Mouse (Mus musculus) embryonic facial prominence, embryonic 15.5 days (tissue): Measurements from ENCODE around the gene Psap. TPM values are rescaled to one million over a fixed set of nuclear protein-coding genes. Genes with fewer than 3 reads are reported as not detected.
A peak's percentile ranks its signal among the peaks of the same experiment; 100 is the strongest.
"Not testable (repeated sequence)": the region's sequence is repeated elsewhere in the genome, so short reads cannot be mapped to it uniquely, and the experiment has no call there.

Experiments used
- ATAC-seq: fragments of 200-750 bp; cut with Nextera tagmentation; 2 replicates; pipeline ENCODE4 v1.8.0; 2017; ENCODE audit warnings: low read depth, moderate TSS enrichment; ENCODE audit not compliant: insufficient number of reproducible peaks, low FRiP score, low TSS enrichment
- H3K27ac ChIP-seq: fragments of 300-500 bp; sonication (generic); replicated peaks from 2 replicates; pipeline ENCODE4 v1.5.1; 2015; ENCODE audit warnings: mild to moderate bottlenecking, inconsistent platforms
- H3K27me3 ChIP-seq: fragments of 300-500 bp; sonication (generic); 2 replicates; pipeline ENCODE4 v1.6.1; 2015; ENCODE audit warnings: inconsistent platforms
- H3K36me3 ChIP-seq: fragments of 300-500 bp; sonication (generic); 2 replicates; pipeline ENCODE4 v1.6.1; 2015; ENCODE audit warnings: mild to moderate bottlenecking, inconsistent platforms
- H3K4me1 ChIP-seq: fragments of 300-500 bp; sonication (generic); 2 replicates; pipeline ENCODE4 v1.6.1; 2015; ENCODE audit warnings: inconsistent platforms
- H3K4me2 ChIP-seq: fragments of 300-500 bp; sonication (generic); replicated peaks from 2 replicates; pipeline ENCODE4 v1.6.1; 2015; ENCODE audit warnings: mild to moderate bottlenecking, inconsistent platforms
- H3K4me3 ChIP-seq: fragments of 300-500 bp; sonication (generic); replicated peaks from 2 replicates; pipeline ENCODE4 v1.5.1; 2015; ENCODE audit warnings: mild to moderate bottlenecking, inconsistent platforms
- H3K9ac ChIP-seq: fragments of 300-500 bp; sonication (generic); 2 replicates; pipeline ENCODE4 v1.6.1; 2015; ENCODE audit warnings: inconsistent platforms
- H3K9me3 ChIP-seq: fragments of 300-500 bp; sonication (generic); replicated peaks from 2 replicates; pipeline ENCODE4 v1.6.1; 2016; ENCODE audit warnings: inconsistent platforms
- WGBS: fragments of 180-500 bp; shearing (Covaris S2); methylation state at CpG from one replicate; pipeline ENCODE4 v1.1.7; 2015; 5-methylcytosine and 5-hydroxymethylcytosine counted together
- polyA plus RNA-seq: library from polyadenylated mRNA; unstranded; fragments of >200 nt; fragmentation: Nextera tagmentation; extraction: Ambion mirVana; gene quantifications from 2 replicates; pipeline ENCODE4 v1.2.1, GENCODE M21; 2015

Gene Psap
- 165 and 167 TPM in 2 replicates for polyA plus RNA-seq

DNA sequence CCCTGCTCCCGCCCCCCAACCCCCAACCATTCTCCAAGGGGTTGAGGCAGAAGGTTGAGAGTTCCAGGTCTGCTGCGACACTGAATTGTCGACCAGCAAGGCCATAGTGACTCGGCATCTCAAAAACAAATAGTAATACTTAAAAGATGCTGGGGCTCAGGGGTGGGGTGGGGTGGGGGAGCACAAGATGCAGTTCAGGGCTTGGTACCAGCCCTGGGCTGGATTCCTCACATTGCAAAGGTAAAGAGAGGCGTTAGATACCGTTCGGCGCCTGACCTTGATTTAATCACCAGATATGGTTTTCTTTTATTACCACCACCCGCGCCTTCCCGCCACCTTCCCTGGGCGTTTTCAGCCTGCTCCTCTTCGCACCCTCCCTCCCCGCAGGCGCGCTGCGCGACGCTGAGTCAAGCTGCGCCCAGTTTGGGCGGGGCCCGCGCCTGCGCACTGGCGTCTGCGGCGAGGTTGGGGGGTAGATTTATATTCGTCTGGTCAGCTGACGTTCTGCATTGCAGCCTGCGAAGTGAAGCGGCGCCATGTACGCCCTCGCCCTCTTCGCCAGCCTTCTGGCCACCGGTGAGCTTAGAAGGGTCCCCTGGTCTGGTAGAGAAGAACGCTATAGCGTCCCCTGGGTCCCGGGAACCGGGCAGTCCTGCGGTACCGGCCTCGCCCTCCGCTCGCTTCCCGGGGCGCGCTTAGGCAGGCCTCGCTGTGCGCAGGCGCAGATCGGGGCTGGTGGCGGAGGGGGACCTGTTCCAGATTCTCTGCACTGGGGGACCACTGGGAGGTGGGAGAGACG is at the start of gene Psap:
TSS of gene Psap (plus strand) at position 421 of the 799 bp plus-strand sequence.
- peak within 1 kb of the TSS; percentile 62 for H3K4me2 ChIP-seq
- WGBS: 3% methylated on average over 54 of the region's 54 CpGs
- peak; percentile 89 for ATAC-seq
- peaks cover 52% of the 10 kb centered on the region for H3K4me1 ChIP-seq
- H3K27me3 ChIP-seq: no peaks in the 10 kb centered on the region
- no peaks in the 10 kb centered on the region for H3K9me3 ChIP-seq
- H3K27ac ChIP-seq: peak within 1 kb of the TSS; percentile 85
- H3K36me3 ChIP-seq: no peaks in the 10 kb centered on the region
- peak within 1 kb of the TSS; percentile 70 for H3K4me3 ChIP-seq
- H3K9ac ChIP-seq: peak within 1 kb of the TSS; percentile 74

DNA sequence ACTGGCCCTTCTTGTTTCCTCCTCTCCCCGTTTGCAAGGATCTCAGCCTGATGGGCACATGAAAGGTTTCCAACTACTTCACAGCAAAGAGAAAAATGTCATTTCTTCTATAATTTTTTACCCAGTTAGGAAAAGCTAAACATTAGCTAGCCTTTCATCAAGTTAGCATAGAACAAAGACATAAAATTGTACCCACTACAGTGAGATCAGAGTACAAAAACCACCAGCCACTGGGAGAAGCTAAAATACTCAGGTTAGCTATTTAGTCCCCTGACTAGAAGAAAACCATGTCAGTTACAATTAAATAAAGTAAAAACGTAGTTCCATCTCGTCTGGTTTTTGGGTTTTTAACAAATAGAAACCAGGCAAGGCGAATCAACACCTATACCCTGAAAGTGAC is 49.8 kb upstream of the Psap start:
- ATAC-seq: no peak
- Histone ChIP-seq H3K9ac (no peak overlapping the region), H3K27ac (no peak overlapping the region), H3K4me3 (no peak overlapping the region), H3K4me1 (peaks cover 7% of the 10 kb centered on the region; the same call in 1 of the 2 replicates), H3K4me2 (no peak overlapping the region), H3K36me3 (no peaks in the 10 kb centered on the region), H3K27me3 (no peaks in the 10 kb centered on the region), H3K9me3 (no peaks in the 10 kb centered on the region)
- WGBS: 50% methylated on average over 4 of the region's 4 CpGs

DNA sequence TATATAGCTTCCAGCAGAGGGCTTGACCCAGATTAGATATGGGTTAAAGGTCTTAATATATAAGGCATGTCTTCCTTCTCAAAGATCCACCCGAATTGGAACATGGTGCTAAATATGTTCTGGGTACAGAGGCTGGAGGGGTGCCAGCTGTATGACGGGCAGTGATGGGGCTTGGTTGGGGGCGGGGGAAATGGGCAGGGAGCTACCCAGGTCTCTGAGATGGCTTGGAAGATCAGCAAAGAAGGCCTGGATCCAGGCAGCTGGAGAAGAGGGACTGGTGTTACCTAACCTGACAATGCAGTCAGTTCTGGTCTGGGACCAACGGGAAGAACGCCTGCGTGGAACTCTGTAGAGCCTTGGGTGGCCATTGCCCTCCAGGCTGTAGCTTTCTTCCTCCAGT is 48.3 kb upstream of the Psap start:
- H3K27ac ChIP-seq: no peak overlapping the region
- H3K9me3 ChIP-seq: no peaks in the 10 kb centered on the region
- no peak overlapping the region for H3K4me3 ChIP-seq
- no peaks in the 10 kb centered on the region for H3K36me3 ChIP-seq
- ATAC-seq: no peak
- WGBS: 80% methylated on average over 6 of the region's 6 CpGs
- no peaks in the 10 kb centered on the region for H3K27me3 ChIP-seq
- no peak overlapping the region for H3K4me2 ChIP-seq
- no peak overlapping the region for H3K9ac ChIP-seq
- H3K4me1 ChIP-seq: peaks cover 7% of the 10 kb centered on the region; the same call in 1 of the 2 replicates

DNA sequence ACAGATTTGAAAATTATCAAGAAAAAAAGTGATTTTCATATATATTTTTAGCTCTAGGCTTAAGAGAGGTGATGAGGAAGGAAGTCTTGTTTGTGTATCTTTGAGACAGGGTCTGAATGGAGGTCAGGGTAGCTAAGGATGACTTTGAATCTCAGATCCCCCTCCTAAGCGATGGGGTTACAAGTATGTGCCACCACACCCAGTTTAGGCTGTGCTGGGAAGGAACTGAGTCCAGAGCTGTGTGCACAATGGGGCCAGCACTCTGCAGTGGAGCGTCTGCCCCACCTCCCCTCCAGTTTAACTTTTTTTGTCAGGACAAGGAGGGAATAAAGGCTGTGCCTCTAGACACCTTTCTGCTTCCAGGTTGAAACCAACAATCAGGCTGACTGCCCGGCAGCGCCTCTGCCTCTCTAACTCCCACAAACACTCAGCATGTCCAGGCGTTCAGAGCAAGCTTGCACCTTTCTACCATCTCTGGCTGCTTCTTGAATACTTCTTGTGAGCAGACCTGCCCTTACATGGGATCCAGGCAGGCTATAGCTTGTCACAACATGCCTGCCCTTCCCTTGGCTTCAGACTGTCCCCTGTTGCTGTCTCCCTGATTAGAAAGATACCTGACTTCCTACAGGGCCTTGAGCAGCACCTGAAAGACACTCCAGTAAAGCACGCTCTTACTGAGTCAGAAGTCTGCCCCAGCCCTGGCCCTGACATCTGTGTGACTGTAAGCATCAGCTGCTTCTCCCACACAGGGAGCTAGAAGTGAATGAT is 46.9 kb upstream of the Psap start:
- H3K9ac ChIP-seq: no peak overlapping the region; the same call in 1 of the 2 replicates
- H3K4me1 ChIP-seq: peaks cover 7% of the 10 kb centered on the region; the same call in 1 of the 2 replicates
- no peak overlapping the region for H3K4me3 ChIP-seq
- no peak overlapping the region for H3K4me2 ChIP-seq
- H3K27ac ChIP-seq: peak overlapping the region; percentile 45; the same call in 1 of the 2 replicates
- 60% methylated on average over 6 of the region's 6 CpGs for WGBS
- H3K9me3 ChIP-seq: no peaks in the 10 kb centered on the region
- no peaks in the 10 kb centered on the region for H3K36me3 ChIP-seq
- ATAC-seq: no peak; the same call in 1 of the 2 replicates
- no peaks in the 10 kb centered on the region for H3K27me3 ChIP-seq

DNA sequence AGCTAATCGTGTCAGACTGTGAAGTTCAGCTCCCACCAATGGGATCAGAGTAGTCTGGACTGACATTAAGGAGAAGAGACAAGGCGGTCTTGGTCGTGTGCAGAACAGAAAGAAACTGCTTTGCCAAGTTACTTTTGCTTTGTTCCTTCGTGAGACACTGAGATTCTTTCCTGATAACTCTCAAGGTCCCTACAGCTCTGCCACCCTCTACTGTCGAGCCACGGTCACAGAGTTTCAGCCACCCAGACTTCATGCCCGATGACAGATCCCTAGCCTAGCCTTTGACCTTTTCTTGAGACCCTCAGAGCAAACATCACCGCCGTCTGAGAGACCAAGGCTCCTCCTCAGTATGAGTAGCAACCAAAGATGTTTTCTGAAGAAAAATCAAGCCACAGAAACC is 43.4 kb upstream of the Psap start:
- WGBS: 74% methylated on average over 9 of the region's 9 CpGs
- no peaks in the 10 kb centered on the region for H3K36me3 ChIP-seq
- H3K4me2 ChIP-seq: no peak overlapping the region
- no peaks in the 10 kb centered on the region for H3K27me3 ChIP-seq
- no peaks in the 10 kb centered on the region for H3K9me3 ChIP-seq
- H3K27ac ChIP-seq: no peak overlapping the region
- H3K9ac ChIP-seq: no peak overlapping the region
- no peak for ATAC-seq
- peaks cover 7% of the 10 kb centered on the region; the same call in 1 of the 2 replicates for H3K4me1 ChIP-seq
- no peak overlapping the region for H3K4me3 ChIP-seq

DNA sequence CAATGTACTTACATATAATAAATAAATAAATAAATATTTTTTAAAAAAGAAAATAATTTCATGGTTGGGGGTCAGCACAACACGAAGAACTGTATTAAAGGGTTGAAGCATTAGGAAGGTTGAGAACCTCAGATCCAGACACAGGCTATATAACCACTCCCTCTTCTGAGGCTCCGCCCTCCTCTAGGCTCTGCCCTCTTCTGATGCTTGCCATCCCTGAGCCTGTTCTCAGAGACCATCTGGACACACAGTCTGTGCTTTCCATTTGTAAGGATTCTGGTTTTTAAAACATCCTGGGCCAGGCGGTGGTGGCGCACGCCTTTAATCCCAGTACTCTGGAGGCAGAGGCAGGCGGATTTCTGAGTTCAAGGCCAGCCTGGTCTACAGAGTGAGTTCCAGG is 41.6 kb upstream of the Psap start:
- not testable (repeated sequence) for H3K27ac ChIP-seq, H3K4me2 ChIP-seq, H3K4me3 ChIP-seq, H3K27me3 ChIP-seq, H3K4me1 ChIP-seq, H3K36me3 ChIP-seq, H3K9me3 ChIP-seq, ATAC-seq, H3K9ac ChIP-seq
- WGBS: 93% methylated on average over 6 of the region's 6 CpGs

DNA sequence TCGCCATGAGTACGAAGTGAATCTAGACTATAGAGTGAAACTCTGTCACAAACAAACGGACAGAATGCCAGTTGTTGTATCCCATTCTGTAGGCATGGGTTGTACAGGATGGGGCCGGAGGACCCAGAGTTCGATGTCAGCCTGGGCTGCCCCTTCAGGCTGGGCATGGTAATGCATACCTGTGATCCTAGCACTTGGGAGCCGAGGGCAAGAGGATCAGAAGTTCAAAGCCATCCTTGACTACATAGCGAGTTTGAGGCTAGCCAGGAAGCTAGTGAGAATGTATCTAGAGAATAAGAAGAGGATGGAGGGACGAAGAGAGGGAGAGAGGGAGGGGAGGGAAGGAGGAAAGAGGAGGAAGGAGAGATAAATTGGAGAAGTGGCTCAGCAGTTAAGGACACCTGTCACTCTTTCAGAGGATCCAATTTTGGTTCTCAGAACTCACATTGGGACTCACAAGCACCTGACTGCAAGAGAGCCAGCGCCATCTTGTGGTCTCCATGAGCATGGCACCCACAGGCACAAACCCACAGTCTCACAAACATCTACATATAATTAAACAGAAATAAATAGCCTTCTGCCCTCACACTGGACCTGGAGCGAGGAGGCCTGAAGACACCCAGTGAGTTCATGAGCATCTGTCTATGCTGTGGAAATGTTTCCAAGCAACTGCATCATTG is 39.8 kb upstream of the Psap start:
- no peaks in the 10 kb centered on the region for H3K27me3 ChIP-seq
- no peaks in the 10 kb centered on the region for H3K9me3 ChIP-seq
- no peak overlapping the region for H3K27ac ChIP-seq
- H3K4me3 ChIP-seq: no peak overlapping the region
- H3K4me1 ChIP-seq: no peaks in the 10 kb centered on the region
- no peak overlapping the region for H3K9ac ChIP-seq
- no peaks in the 10 kb centered on the region for H3K36me3 ChIP-seq
- no peak for ATAC-seq
- 60% methylated on average over 10 of the region's 10 CpGs for WGBS
- H3K4me2 ChIP-seq: no peak overlapping the region

DNA sequence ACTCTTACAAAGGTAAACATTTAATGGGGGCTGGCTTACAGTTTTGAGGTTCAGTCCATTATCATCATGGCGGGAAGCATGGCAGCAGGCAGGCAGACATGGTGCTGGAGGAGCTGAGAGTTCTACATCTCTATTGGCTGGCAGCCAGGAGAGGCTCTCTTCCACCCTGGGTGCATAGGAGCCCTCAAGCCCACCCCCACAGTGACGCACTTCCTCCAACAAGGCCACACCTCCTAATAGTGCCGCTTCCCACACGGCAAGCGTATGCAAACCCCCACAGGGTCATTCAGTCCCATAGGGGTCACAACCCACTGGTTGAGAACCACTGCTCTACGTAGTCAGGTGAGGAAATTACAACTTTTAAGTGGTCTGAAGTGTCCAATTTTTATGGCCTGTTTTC is 37.0 kb upstream of the Psap start:
- no peak overlapping the region for H3K9ac ChIP-seq
- no peaks in the 10 kb centered on the region for H3K36me3 ChIP-seq
- WGBS: 86% methylated on average over 6 of the region's 6 CpGs
- H3K27ac ChIP-seq: no peak overlapping the region
- H3K9me3 ChIP-seq: no peaks in the 10 kb centered on the region
- H3K4me2 ChIP-seq: no peak overlapping the region
- no peaks in the 10 kb centered on the region for H3K27me3 ChIP-seq
- no peak for ATAC-seq
- H3K4me1 ChIP-seq: no peaks in the 10 kb centered on the region
- no peak overlapping the region for H3K4me3 ChIP-seq

DNA sequence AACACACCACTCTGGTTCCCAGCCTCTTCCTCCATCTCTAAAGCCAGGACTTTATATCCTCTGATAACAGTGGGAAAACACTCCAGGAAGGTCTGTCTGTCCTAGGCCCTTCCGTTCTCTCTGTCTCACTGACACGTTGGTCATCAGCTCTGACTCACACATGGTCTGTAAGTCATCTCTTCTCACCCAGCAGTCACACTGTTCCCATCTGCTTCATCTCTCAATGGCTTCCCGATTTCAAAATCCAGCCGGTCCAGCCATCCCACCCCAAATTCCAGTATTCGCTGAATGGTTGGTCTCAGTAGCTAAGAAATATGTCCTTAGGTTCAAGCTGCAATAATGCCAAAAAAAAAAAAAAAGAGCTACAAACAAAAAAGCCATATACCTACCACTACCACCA is 33.5 kb upstream of the Psap start:
- no peak overlapping the region for H3K27ac ChIP-seq
- no peaks in the 10 kb centered on the region for H3K36me3 ChIP-seq
- no peak for ATAC-seq
- no peaks in the 10 kb centered on the region for H3K4me1 ChIP-seq
- H3K27me3 ChIP-seq: no peaks in the 10 kb centered on the region
- H3K9me3 ChIP-seq: no peaks in the 10 kb centered on the region
- WGBS: 85% methylated on average over 5 of the region's 5 CpGs
- H3K4me2 ChIP-seq: no peak overlapping the region
- H3K4me3 ChIP-seq: no peak overlapping the region
- no peak overlapping the region for H3K9ac ChIP-seq

DNA sequence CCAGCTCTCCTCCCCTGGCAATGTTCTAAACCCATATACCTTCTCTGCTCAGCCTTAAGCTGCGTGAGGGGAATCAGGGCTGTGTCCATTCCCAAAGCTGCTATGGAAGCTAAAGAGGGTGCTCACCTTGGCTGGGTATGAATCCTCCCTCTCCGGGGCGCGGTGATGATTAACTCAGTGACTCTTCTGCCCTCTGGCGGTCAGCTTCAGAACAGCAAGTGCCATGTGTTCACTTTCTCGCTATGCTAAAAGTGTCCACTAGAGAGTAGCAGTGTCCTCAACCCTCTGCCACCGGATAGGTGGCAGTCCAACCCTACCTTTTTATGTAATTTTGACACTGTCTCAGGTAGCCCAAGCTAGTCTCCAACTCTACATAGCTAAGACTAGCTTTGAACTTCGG is 32.4 kb upstream of the Psap start:
- Histone ChIP-seq H3K9ac (no peak overlapping the region), H3K4me3 (no peak overlapping the region), H3K27me3 (no peaks in the 10 kb centered on the region), H3K4me1 (no peaks in the 10 kb centered on the region), H3K4me2 (no peak overlapping the region), H3K36me3 (no peaks in the 10 kb centered on the region), H3K27ac (no peak overlapping the region), H3K9me3 (no peaks in the 10 kb centered on the region)
- 4% methylated on average over 8 of the region's 8 CpGs for WGBS
- peak; percentile 29; the same call in 1 of the 2 replicates for ATAC-seq

DNA sequence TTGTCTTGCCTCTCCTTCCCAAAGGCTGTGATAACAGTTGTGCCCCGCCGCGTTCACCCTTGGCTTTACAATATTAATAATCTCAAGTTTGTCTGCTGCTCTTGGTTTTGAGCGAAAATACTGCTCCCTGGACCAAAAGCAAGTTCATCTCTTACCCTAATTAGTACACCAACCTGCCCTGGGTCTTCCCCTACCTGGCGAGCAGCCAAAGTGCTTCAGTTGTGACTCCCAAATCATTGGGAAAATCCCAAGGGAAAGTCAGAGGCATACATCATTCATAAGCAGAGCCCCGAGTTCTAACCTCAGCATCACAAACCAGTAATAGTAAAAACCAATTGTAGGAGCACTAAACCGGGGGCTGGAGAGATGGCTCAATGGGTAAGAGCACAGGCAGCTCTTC is 31.8 kb upstream of the Psap start:
- no peak for ATAC-seq
- Histone ChIP-seq H3K9me3 (no peaks in the 10 kb centered on the region), H3K36me3 (no peaks in the 10 kb centered on the region), H3K27me3 (no peaks in the 10 kb centered on the region), H3K4me3 (no peak overlapping the region), H3K27ac (no peak overlapping the region), H3K4me2 (no peak overlapping the region), H3K9ac (no peak overlapping the region), H3K4me1 (no peaks in the 10 kb centered on the region)
- 79% methylated on average over 7 of the region's 7 CpGs for WGBS
